Mouse (Mus musculus) neutrophil, adult 5-6 weeks (primary cell): ENCODE data around the gene Gldn. TPM values are rescaled to one million over a fixed set of nuclear protein-coding genes. Genes with fewer than 3 reads are reported as not detected.

Experiments used
- ATAC-seq: fragments of 151-379, 151-347 bp; 2 replicates; pipeline ENCODE4 v1.8.0; 2017; ENCODE audit warnings: mild to moderate bottlenecking, moderate TSS enrichment; ENCODE audit not compliant: insufficient number of reproducible peaks, poor library complexity, low FRiP score, severe bottlenecking; ENCODE audit errors: extremely low read depth
- total RNA-seq: library from RNA; stranded (forward); fragments of 200-1000 nt; gene quantifications from 2 replicates; pipeline ENCODE4 v1.2.3, GENCODE M21; 2017

Gldn gene
- total RNA-seq, 1 experiment from 2014 or later, result not detected

- ATAC-seq, result no peak
Measured at GRCm38 (mm10) chr9:54356756-54357155, 70.5 kb downstream of the Gldn start.

Other genes with a start within 250 kb of the Gldn start
- gene Tnfaip8l3, start 218.1 kb upstream of the Gldn start, total RNA-seq, result not detected in 2 replicates
- gene Cyp19a1, start 18.4 kb upstream of the Gldn start, total RNA-seq, result not detected in 2 replicates
- gene Dmxl2, start 215.1 kb downstream of the Gldn start, total RNA-seq, result 117 and 119 TPM in 2 replicates